Mouse (Mus musculus) cerebellum, adult 11-12 months (tissue): ENCODE data around the gene C5ar2.

Source experiments
- DNase-seq: peaks from one replicate; pipeline ENCODE4 v3.0.0; 2022

The C5ar2 gene

DNA sequence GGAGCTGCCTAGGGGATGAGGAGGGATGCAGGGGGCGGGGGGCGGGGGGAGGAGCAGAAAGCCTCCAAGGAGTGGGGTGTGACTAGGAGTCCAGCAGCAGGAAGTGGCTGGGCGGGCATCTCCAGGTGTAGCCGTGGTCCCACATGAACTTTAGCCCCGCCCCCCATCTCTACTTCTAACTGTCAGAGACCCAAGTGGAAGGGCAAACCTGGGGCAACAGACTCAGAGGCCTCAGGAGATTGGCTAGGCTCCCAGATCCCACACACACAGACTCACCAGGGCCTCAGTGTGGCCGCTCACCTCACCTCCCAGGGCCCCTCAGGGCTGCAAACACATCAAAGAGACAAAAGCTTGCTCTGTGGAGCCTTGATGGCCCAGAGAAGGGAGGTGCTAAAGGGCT is 47.3 kb downstream of the C5ar2 start:
- DNase-seq = no peak

DNA sequence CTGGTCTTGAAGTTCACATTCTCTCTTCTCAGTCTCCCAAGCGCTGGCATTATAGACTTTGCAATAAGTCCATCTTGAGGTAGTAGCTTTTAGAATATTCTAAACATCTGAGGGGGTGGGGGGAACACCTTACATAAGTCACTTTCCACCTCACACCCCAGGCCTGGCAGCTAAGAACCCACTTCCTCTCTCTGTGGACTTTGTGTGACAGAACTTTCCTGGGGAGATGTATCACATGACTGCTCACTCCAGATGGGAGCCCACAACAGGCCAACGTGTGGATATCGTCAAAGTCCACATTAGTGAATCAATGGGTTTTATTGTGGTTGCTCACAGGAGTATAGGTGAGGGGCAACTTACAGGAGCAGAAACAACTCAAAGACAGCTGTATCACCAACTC is 50.3 kb downstream of the C5ar2 start:
- no peak for DNase-seq

DNA sequence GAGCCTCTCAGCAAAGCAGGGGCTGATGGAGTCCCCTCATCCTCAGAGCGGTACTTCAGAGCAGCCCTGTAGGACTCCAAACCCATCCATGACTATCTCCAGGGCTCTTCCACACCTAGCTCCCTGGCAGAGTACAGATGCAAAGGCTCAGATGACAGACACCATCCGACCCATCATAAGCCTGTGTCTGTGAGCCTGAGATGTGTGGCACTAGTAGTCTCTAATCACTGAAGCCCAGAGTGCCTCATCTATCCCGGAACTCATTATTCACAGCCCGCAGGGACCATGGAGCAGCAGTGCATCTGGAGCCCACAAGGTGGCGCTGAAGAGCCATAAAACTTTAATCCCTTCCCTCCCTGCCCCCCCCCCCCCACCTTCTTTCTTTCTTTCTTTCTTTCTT is 51.6 kb downstream of the C5ar2 start:
- DNase-seq = peak; percentile 63

DNA sequence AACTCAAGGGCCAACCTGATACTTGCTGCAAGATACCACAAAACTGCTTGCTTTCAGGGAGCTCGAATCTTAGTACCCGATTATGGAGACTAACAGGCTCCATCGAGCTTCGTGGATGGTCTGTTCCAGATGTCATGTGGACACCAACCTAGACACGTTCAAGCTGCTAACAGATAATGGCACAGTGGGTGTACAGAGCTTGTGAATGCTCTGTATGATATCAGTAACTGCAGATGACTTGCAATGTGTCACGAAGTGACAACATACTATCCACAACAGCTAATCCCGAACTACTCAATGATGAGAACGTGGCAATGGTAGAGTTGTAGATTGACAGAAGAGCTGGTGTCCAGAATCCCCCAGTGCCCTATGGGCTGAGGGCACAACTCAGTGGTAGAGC is 56.5 kb downstream of the C5ar2 start:
- DNase-seq = no peak
